Mouse (Mus musculus) mouse trophoblast stem cell (cell line): ENCODE data around the gene Gm20594.

Experiments
- in situ Hi-C, 2 experiments: fragments of 300-500 bp; cut with MseI, MboI; formaldehyde crosslinking; loops; 2 replicates in 1 of 2; 3 replicates in 1 of 2; pipeline ENCODE4 v1.15.1; 2025

Gene Gm20594

DNA sequence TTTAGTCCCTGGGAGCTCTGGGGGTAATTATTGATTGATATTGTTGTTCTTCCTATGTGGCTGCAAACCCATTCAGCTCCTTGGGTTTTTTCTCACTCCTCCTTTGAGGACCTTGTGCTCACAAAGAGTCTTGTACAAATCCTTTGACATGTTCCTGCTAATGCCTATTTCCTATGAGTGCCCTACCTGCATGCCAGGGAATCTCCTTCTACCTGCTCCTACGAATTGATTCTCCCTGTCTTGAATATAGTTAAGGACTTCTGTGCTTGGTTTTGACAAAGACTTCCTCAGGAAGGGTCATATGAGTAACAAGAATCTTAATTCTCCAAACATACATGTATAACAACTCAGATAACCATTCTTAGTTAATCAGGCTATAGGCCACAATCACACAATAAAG is at the start of gene Gm20594:
TSS of gene Gm20594 (plus strand) at position 301 of the 400 bp plus-strand sequence.
- in situ Hi-C loops = no loop called here

DNA sequence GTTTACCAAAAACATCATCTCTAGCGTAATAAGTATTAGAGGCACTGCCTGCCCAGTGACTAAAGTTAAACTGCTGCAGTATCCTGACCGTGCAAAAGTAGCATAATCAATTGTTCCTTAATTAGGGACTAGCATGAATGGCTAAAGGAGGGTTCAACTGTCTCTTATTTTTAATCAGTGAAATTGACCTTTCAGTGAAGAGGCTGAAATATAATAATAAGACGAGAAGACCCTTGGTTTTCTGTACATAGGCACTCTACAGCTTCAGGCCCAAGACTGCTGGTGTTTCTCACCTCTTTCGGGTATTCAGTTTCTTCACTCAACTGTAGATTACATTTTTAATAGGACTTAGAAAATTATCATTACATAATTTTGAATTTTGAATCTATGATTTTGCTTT is 398 bp downstream of the Gm20594 start:
- in situ Hi-C loops = no loop called here

DNA sequence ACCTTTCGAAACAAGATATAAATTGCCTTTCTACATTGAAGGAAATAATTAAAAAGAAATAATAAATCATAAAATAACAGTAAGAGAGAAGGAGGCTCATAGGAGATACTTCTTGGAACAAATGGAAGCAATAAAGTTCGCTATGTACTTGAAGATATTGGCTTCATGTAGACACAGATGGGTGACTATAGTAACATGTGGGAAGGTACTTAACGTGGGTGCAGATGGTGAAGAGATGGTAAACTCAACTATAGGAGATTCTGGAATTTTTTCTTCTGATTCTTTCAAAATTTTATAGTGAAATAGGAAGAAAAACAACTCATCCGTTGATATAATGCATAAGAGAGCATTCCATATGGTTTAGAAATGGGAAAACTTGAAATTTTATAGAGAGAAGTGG is 16.1 kb downstream of the Gm20594 start:
- in situ Hi-C loops = no loop called here

DNA sequence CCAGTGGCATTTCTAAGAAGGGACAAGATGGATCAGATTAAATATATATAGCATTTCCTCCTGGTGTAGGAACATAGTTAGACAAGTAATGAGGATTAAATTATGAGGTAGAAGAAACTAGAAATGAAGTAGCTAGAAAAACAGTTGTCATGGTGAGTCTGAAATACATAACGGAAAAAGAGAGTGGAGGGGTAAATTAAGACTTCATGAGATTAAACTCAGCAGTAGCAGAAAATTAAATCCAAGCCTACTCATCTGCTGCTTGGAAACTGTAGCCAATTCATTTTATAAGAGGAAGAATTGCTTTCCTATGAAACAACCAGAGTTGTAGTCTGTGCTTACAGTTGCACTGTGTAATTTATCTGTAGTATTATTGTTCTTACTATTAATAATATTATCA is 29.1 kb downstream of the Gm20594 start:
- in situ Hi-C loops = no loop called here
